Mouse (Mus musculus) MEL (cell line): ENCODE measurements around the gene Polr1b. TPM values are rescaled to one million over a fixed set of nuclear protein-coding genes. Genes with fewer than 3 reads are reported as not detected.

ENCODE experiments used
- DNase-seq: peaks from one replicate; pipeline ENCODE4 v3.0.0; 2011; ENCODE audit warnings: low read depth, low spot score
- H3K27ac ChIP-seq: 2 replicates; pipeline ENCODE4 v1.5.1; 2012; ENCODE audit warnings: low read depth, mild to moderate bottlenecking, control low read depth, low read length, moderate library complexity; ENCODE audit not compliant: control insufficient read depth
- H3K27me3 ChIP-seq, 2 experiments: fragments of 150-350 bp in 1 of 2; sonication (generic) in 1 of 2; 2 replicates each; pipeline ENCODE4 v1.6.1; 2012; ENCODE audit warnings: low read length in 2 of 2, mild to moderate bottlenecking in 2 of 2, improper control_type of control experiment in 1 of 2, moderate library complexity in 1 of 2; ENCODE audit not compliant: insufficient read depth in 2 of 2, control insufficient read depth in 1 of 2
- H3K36me3 ChIP-seq, 2 experiments: 2 replicates each; pipeline ENCODE4 v1.6.1; 2012 to 2014; ENCODE audit warnings: low read length in 2 of 2, improper control_type of control experiment in 1 of 2, inconsistent platforms in 1 of 2, mild to moderate bottlenecking in 1 of 2; ENCODE audit not compliant: insufficient read depth in 2 of 2, control insufficient read depth in 1 of 2
- H3K4me1 ChIP-seq, 2 experiments: fragments of 150-350 bp in 1 of 2; sonication (generic) in 1 of 2; 2 replicates each; pipeline ENCODE4 v1.6.1; 2012; ENCODE audit warnings: low read length in 2 of 2, improper control_type of control experiment in 1 of 2, mild to moderate bottlenecking in 1 of 2; ENCODE audit not compliant: insufficient read depth in 2 of 2, control insufficient read depth in 1 of 2
- H3K4me3 ChIP-seq, 2 experiments: fragments of 150-350 bp in 1 of 2; sonication (generic) in 1 of 2; 2 replicates each; pipeline ENCODE4 v1.5.1; 2012; ENCODE audit warnings: low read depth in 2 of 2, low read length in 2 of 2, mild to moderate bottlenecking in 2 of 2, moderate library complexity in 2 of 2, control low read depth in 1 of 2, improper control_type of control experiment in 1 of 2; ENCODE audit not compliant: control insufficient read depth in 1 of 2, insufficient read depth in 1 of 2
- H3K79me2 ChIP-seq: 2 replicates; pipeline ENCODE4 v1.6.1; 2012; ENCODE audit warnings: mild to moderate bottlenecking, low read length, moderate library complexity; ENCODE audit not compliant: control insufficient read depth, poor library complexity, insufficient read depth
- H3K9ac ChIP-seq: 2 replicates; pipeline ENCODE4 v1.6.1; 2012; ENCODE audit warnings: low read depth, mild to moderate bottlenecking, control low read depth, low read length, moderate library complexity; ENCODE audit not compliant: control insufficient read depth, poor library complexity, severe bottlenecking
- H3K9me3 ChIP-seq: fragments of 150-350 bp; sonication (generic); replicated peaks from 2 replicates; pipeline ENCODE4 v1.6.1; 2012; ENCODE audit warnings: mild to moderate bottlenecking, low read length, improper control_type of control experiment, moderate library complexity; ENCODE audit not compliant: insufficient read depth
- BHLHE40 ChIP-seq: IDR thresholded peaks from 2 replicates; pipeline ENCODE4 v1.6.1; 2012; ENCODE audit warnings: low read depth, mild to moderate bottlenecking, inconsistent platforms, low read length, improper control_type of control experiment, borderline replicate concordance
- CHD2 ChIP-seq: IDR thresholded peaks from 2 replicates; pipeline ENCODE4 v1.6.1; 2011; ENCODE audit warnings: low read length, improper control_type of control experiment
- CTCF ChIP-seq, 3 experiments: IDR thresholded peaks in 2 of 3; conservative IDR thresholded peaks in 1 of 3; 2 replicates each; pipeline ENCODE4 v1.5.1; 2011 to 2012; ENCODE audit warnings: low read length in 3 of 3, low read depth in 2 of 3, mild to moderate bottlenecking in 2 of 3, improper control_type of control experiment in 1 of 3, inconsistent platforms in 1 of 3, mixed read lengths in 1 of 3, moderate library complexity in 1 of 3; ENCODE audit not compliant: control insufficient read depth in 1 of 3, insufficient read depth in 1 of 3, poor library complexity in 1 of 3, severe bottlenecking in 1 of 3
- ELF1 ChIP-seq: IDR thresholded peaks from 2 replicates; pipeline ENCODE4 v1.6.1; 2014; ENCODE audit warnings: low read depth, mild to moderate bottlenecking, inconsistent platforms, low read length, improper control_type of control experiment, moderate library complexity
- GATA1 ChIP-seq: IDR thresholded peaks from 2 replicates; pipeline ENCODE4 v1.6.1; 2011; ENCODE audit warnings: low read depth, low read length, improper control_type of control experiment
- JUND ChIP-seq: IDR thresholded peaks from 2 replicates; pipeline ENCODE4 v1.6.1; 2011; ENCODE audit warnings: low read depth, mild to moderate bottlenecking, improper control_type of control experiment, low read length
- KAT2A ChIP-seq: conservative IDR thresholded peaks from 2 replicates; pipeline ENCODE4 v1.6.1; 2012; ENCODE audit warnings: low read depth, low read length, improper control_type of control experiment, inconsistent platforms
- MAX ChIP-seq: IDR thresholded peaks from 2 replicates; pipeline ENCODE4 v1.6.1; 2011; ENCODE audit warnings: low read length, improper control_type of control experiment
- MEF2A ChIP-seq: IDR thresholded peaks from 2 replicates; pipeline ENCODE4 v1.6.1; 2014; ENCODE audit warnings: low read depth, mild to moderate bottlenecking, inconsistent platforms, low read length, improper control_type of control experiment; ENCODE audit not compliant: poor library complexity, insufficient replicate concordance, severe bottlenecking; ENCODE audit errors: extremely low read depth
- MYB ChIP-seq: IDR thresholded peaks from 2 replicates; pipeline ENCODE4 v1.6.1; 2011; ENCODE audit warnings: mild to moderate bottlenecking, low read depth, low read length, improper control_type of control experiment
- NELFE ChIP-seq: IDR thresholded peaks from 2 replicates; pipeline ENCODE4 v1.6.1; 2011; ENCODE audit warnings: low read depth, low read length, improper control_type of control experiment
- NRF1 ChIP-seq: IDR thresholded peaks from 2 replicates; pipeline ENCODE4 v1.6.1; 2014; ENCODE audit warnings: low read depth, mild to moderate bottlenecking, inconsistent platforms, low read length, improper control_type of control experiment, moderate library complexity; ENCODE audit not compliant: poor library complexity, insufficient read depth, severe bottlenecking
- POLR2A ChIP-seq, 2 experiments: IDR thresholded peaks; 2 replicates each; pipeline ENCODE4 v1.6.1; 2011 to 2012; ENCODE audit warnings: low read length in 2 of 2, mild to moderate bottlenecking in 2 of 2, control low read depth in 1 of 2, improper control_type of control experiment in 1 of 2, low read depth in 1 of 2, moderate library complexity in 1 of 2; ENCODE audit not compliant: control insufficient read depth in 1 of 2, insufficient read depth in 1 of 2, poor library complexity in 1 of 2
- POLR2AphosphoS2 ChIP-seq: IDR thresholded peaks from 2 replicates; pipeline ENCODE4 v1.6.1; 2011; ENCODE audit warnings: low read length, improper control_type of control experiment
- RAD21 ChIP-seq: IDR thresholded peaks from 2 replicates; pipeline ENCODE4 v1.6.1; 2011; ENCODE audit warnings: mild to moderate bottlenecking, low read depth, low read length, improper control_type of control experiment
- SMC3 ChIP-seq: IDR thresholded peaks from 2 replicates; pipeline ENCODE4 v1.6.1; 2011; ENCODE audit warnings: low read depth, low read length, improper control_type of control experiment
- TAL1 ChIP-seq: IDR thresholded peaks from 2 replicates; pipeline ENCODE4 v1.6.1; 2012; ENCODE audit warnings: mild to moderate bottlenecking, inconsistent platforms, low read length, moderate library complexity, mixed read lengths
- UBTF ChIP-seq: IDR thresholded peaks from 2 replicates; pipeline ENCODE4 v1.6.1; 2012; ENCODE audit warnings: low read depth, mild to moderate bottlenecking, inconsistent platforms, low read length, improper control_type of control experiment, moderate library complexity, borderline replicate concordance; ENCODE audit not compliant: insufficient read depth
- USF1 ChIP-seq: IDR thresholded peaks from 2 replicates; pipeline ENCODE4 v1.6.1; 2014; ENCODE audit warnings: low read depth, mild to moderate bottlenecking, inconsistent platforms, low read length, improper control_type of control experiment, moderate library complexity
- USF2 ChIP-seq, 2 experiments: IDR thresholded peaks; 2 replicates each; pipeline ENCODE4 v1.6.1; 2011 to 2012; ENCODE audit warnings: improper control_type of control experiment in 2 of 2, low read length in 2 of 2, borderline replicate concordance in 1 of 2, inconsistent platforms in 1 of 2, low read depth in 1 of 2, mild to moderate bottlenecking in 1 of 2; ENCODE audit not compliant: insufficient read depth in 1 of 2
- ZC3H11A ChIP-seq: IDR thresholded peaks from 2 replicates; pipeline ENCODE4 v1.6.1; 2012; ENCODE audit warnings: low read depth, mild to moderate bottlenecking, inconsistent platforms, low read length, improper control_type of control experiment
- polyA plus RNA-seq, 2 experiments: library from polyadenylated mRNA; stranded (reverse) in 1 of 2; unstranded in 1 of 2; fragments of >175 nt in 1 of 2; fragments of >200 nt in 1 of 2; gene quantifications; 2 replicates each; pipeline versions ENCODE4 v1.2.1 to v1.2.4; 2012; ENCODE audit warnings: low replicate concordance in 2 of 2, low read depth in 1 of 2; ENCODE audit not compliant: insufficient read length in 2 of 2, insufficient read depth in 1 of 2, missing spikeins in 1 of 2
- total RNA-seq: library from RNA; depleted of rRNA; stranded (reverse); fragments of 300-350 nt; gene quantifications from 2 replicates; pipeline ENCODE4 v1.2.3, GENCODE M21; 2012

Gene Polr1b
- total and polyA plus RNA-seq, 3 experiments, result 90.1 to 92.8 TPM; not detected in 1

DNA sequence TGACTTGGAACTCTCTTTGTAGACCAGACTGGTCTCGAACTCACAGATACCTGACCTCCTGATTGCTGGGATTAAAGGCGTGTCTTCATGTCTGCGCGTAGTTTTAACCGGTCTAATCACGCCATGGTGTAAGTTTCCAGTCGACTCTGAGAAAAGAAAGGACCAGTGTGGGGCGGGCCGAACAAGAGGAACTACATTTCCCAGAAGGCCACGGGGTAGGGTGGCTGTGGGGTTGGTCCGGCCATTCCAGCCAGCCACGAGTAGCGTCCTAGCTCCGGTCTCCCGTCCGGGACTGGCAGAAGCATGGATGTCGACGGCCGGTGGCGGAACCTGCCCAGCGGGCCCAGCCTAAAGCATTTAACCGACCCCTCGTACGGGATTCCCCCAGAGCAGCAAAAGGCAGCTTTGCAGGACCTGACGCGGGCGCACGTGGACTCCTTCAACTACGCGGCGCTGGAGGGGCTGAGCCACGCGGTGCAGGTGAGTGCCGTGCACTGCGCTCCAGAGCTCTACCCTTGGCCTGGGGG is at the start of gene Polr1b (continued):
- no peak; the same call in 1 of the 2 replicates for TF ChIP-seq BHLHE40
- TF ChIP-seq TAL1, result no peak
- no peak for TF ChIP-seq RAD21

- Histone ChIP-seq H3K4me3 (no peak overlapping the region), H3K9ac (no peak overlapping the region), H3K36me3 (no peaks in the 10 kb centered on the region), H3K27ac (no peak overlapping the region), H3K9me3 (no peaks in the 10 kb centered on the region), H3K27me3 (peaks cover 0 to 2% of the 10 kb centered on the region in 2 experiments; a peak in 2 of 4 replicates), H3K79me2 (no peaks in the 10 kb centered on the region), H3K4me1 (no peaks in the 10 kb centered on the region)
- DNase-seq, result no peak
- TF ChIP-seq POLR2AphosphoS2 (no peak), CTCF (IDR thresholded peaks at IDR 0.05 in 2 of 3, conservative IDR thresholded peaks at IDR 0.05 in 1 of 3; ENCODE audit: control insufficient read depth in 1 of 3, insufficient read depth in 1 of 3, low read depth in 2 of 3, low read length in 3 of 3, poor library complexity in 1 of 3, severe bottlenecking in 1 of 3) (no peak), NELFE (no peak), KAT2A (no peak), MYB (no peak), CHD2 (no peak), GATA1 (no peak), ZC3H11A (no peak), JUND (no peak), MAX (no peak), USF2 (IDR thresholded peaks at IDR 0.05; ENCODE audit: borderline replicate concordance in 1 of 2, insufficient read depth in 1 of 2, low read depth in 1 of 2, low read length in 2 of 2) (no peak), POLR2A (IDR thresholded peaks at IDR 0.05; ENCODE audit: control insufficient read depth in 1 of 2, insufficient read depth in 1 of 2, low read depth in 1 of 2, low read length in 2 of 2, poor library complexity in 1 of 2) (no peak), TAL1 (no peak), UBTF (no peak), NRF1 (no peak), ELF1 (no peak), MEF2A (no peak), USF1 (no peak), SMC3 (no peak)
Measured at GRCm38 (mm10) chr2:129052451-129052983, 48.3 kb upstream of the Polr1b start.
